Comparison of ENCODE assay signal across 9 mouse cellular contexts in the genomic region with DNA sequence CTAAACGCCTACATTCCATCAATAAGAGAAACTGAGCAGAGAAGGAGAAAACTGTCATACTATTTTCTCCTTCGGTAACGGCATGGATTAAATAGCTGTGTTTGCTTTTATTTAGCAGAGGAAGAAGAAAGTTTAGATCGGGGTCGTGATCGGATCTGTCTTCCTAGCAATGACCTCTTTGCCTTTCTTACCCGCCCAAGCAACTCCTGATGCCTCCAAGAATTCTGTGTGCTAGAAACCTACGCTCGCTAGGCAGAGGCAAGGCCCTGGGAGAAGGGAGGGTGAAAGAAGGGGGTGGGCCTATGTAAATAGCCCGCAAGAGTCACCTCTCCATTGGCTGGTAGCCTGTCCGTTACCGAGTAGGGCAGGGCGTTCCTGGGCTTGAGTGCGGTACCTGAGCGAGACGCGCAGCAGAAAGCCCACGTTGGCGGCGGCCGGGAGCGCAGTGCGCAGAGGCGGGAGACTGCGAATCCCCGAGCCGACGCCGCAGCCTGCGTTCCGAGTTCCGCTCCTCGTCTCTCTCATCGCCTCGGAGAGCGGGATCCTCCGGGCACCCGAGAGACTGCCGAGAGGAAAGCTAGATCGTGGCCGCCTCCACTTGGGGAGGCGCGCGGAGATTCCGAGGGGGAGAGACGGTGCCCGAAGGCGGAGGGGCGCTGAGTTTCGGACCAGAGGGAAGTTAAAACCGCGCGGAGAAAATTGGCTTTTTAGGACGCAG. TPM values are rescaled to one million over a fixed set of nuclear protein-coding genes. Genes with fewer than 3 reads are reported as not detected.
DNase-seq lines count a peak whose midpoint lies in the region; ATAC-seq and TF ChIP-seq lines count a peak whose summit lies in the region.
"Had no signal": no experiment of that assay in that cellular context is flagged by ENCODE, and none has a peak within 500 bp of the region (broad histone marks: within the 10 kb centered on the region; RNA-seq: fewer than 3 reads in every experiment).

A gene (plus strand): TSS at position 395 of the 718 bp plus-strand sequence.

- H3K9me3 ChIP-seq in ES-Bruce4 (replicated peaks; ENCODE audit: control insufficient read depth, insufficient read depth, low read length, poor library complexity, severe bottlenecking): peaks cover 7% of the 10 kb centered on the region
- H3K9me3 ChIP-seq in liver, embryonic 15.5 days (replicated peaks): no peaks in the 10 kb centered on the region
- no peaks in the 10 kb centered on the region for H3K9me3 ChIP-seq in neural tube, embryonic 15.5 days (replicated peaks)

- TF ChIP-seq EP300 in ES-Bruce4 (IDR thresholded peaks at IDR 0.05; ENCODE audit: insufficient read depth, low read depth, low read length): no peak

- peak within 1 kb of the TSS; percentile 61 for H3K9ac ChIP-seq in ES-Bruce4 (ENCODE audit: low read depth, poor library complexity, severe bottlenecking)
- H3K9ac ChIP-seq in liver, embryonic 15.5 days: no peak within 1 kb of the TSS
- peak within 1 kb of the TSS; percentile 43 for H3K9ac ChIP-seq in neural tube, embryonic 15.5 days (replicated peaks)

- TF ChIP-seq CTCF in ES-Bruce4 (IDR thresholded peaks at IDR 0.05; ENCODE audit: low read depth, low read length): no peak

- peak within 1 kb of the TSS; percentile 59 for H3K4me2 ChIP-seq in liver, embryonic 15.5 days
- peak within 1 kb of the TSS; percentile 96 for H3K4me2 ChIP-seq in neural tube, embryonic 15.5 days

- DNase-seq in cerebellum, adult 18-20 months: peak; percentile 34 to 37
- peak; percentile 83 for DNase-seq in forelimb bud, embryonic 11.5 days (ENCODE audit: low read depth, low spot score)
- peak; percentile 80 for DNase-seq in heart, postnatal 25 days (ENCODE audit: low spot score)
- DNase-seq in layer of hippocampus, adult 11-12 months (ENCODE audit: low spot score): peak; percentile 69
- DNase-seq in urinary bladder, adult 18-20 months (ENCODE audit: low spot score in 2 of 2): peak; percentile 63 to 81

- H3K27me3 ChIP-seq in ES-Bruce4 (ENCODE audit: control insufficient read depth, insufficient read depth, low read length, poor library complexity, severe bottlenecking): peaks cover 23% of the 10 kb centered on the region
- H3K27me3 ChIP-seq in liver, embryonic 15.5 days: peaks cover 71% of the 10 kb centered on the region
- peaks cover 58% of the 10 kb centered on the region for H3K27me3 ChIP-seq in neural tube, embryonic 15.5 days (replicated peaks)

- intact Hi-C loops in heart, postnatal 25 days (cut with DNase I): loop anchor here (5.0 kb wide), 1 partner anchor 138 kb away; no protein-coding TSS in a partner anchor

- no peak for TF ChIP-seq POLR2A in ES-Bruce4 (IDR thresholded peaks at IDR 0.05; ENCODE audit: insufficient read depth, low read length)

- ATAC-seq in liver, embryonic 15.5 days (ENCODE audit: insufficient read depth): peak; percentile 63
- peak; percentile 93 for ATAC-seq in neural tube, embryonic 15.5 days (ENCODE audit: low FRiP score)

- no peaks in the 10 kb centered on the region for H3K4me1 ChIP-seq in ES-Bruce4 (ENCODE audit: control insufficient read depth, insufficient read depth, low read length)
- peaks cover 16% of the 10 kb centered on the region for H3K4me1 ChIP-seq in liver, embryonic 15.5 days (replicated peaks)
- peaks cover 34% of the 10 kb centered on the region for H3K4me1 ChIP-seq in neural tube, embryonic 15.5 days

- H3K4me3 ChIP-seq in ES-Bruce4 (ENCODE audit: low read depth, low read length): peak within 1 kb of the TSS; percentile 71
- H3K4me3 ChIP-seq in liver, embryonic 15.5 days (replicated peaks): peak within 1 kb of the TSS; percentile 37
- peak within 1 kb of the TSS; percentile 51 for H3K4me3 ChIP-seq in neural tube, embryonic 15.5 days (replicated peaks)

- no peaks in the 10 kb centered on the region for H3K36me3 ChIP-seq in ES-Bruce4 (ENCODE audit: control insufficient read depth, insufficient read depth, low read length, poor library complexity, severe bottlenecking)
- no peaks in the 10 kb centered on the region for H3K36me3 ChIP-seq in liver, embryonic 15.5 days (replicated peaks)
- no peaks in the 10 kb centered on the region for H3K36me3 ChIP-seq in neural tube, embryonic 15.5 days

- H3K27ac ChIP-seq in ES-Bruce4 (ENCODE audit: insufficient read depth, low read length): no peak within 1 kb of the TSS
- no peak within 1 kb of the TSS for H3K27ac ChIP-seq in liver, embryonic 15.5 days (replicated peaks)
- no peak within 1 kb of the TSS for H3K27ac ChIP-seq in neural tube, embryonic 15.5 days (replicated peaks)

- 3% methylated on average over 54 of the region's 54 CpGs for WGBS in liver, embryonic 15.5 days (ENCODE audit: insufficient replicate concordance)
- 3% methylated on average over 54 of the region's 54 CpGs for WGBS in neural tube, embryonic 15.5 days

RNA-seq across cellular contexts. Expression of the gene that starts here (rescaled TPM):
- 0.73 and 0.97 TPM in 2 replicates for polyA plus RNA-seq in ES-Bruce4 (2011; ENCODE audit: insufficient read depth, insufficient read length, low read depth, missing spikeins)
- total RNA-seq in heart, postnatal 25 days (2021): 10 to 100 TPM; 19.6 to 23.8 TPM
- polyA plus RNA-seq in liver, embryonic 15.5 days (2015; fragmentation: Nextera tagmentation; extraction: Ambion mirVana): 0.15 and 0.25 TPM in 2 replicates
- 2.5 and 3.1 TPM in 2 replicates for polyA plus RNA-seq in neural tube, embryonic 15.5 days (2015; fragmentation: Nextera tagmentation; extraction: Ambion mirVana)
- total RNA-seq: MEL had no signal

Comparison
In these comparisons a context has a peak if more than half of its experiments do, and no peak if none do; other contexts are left out.
1. Peak in ATAC-seq, H3K4me3 ChIP-seq and H3K4me2 ChIP-seq in liver, embryonic 15.5 days; RNA of the gene not detected or under 1 TPM.